Mouse (Mus musculus) lung, postnatal 36 days (tissue): ENCODE data around the gene Pbrm1.
A peak's percentile ranks its signal among the peaks of the same experiment; 100 is the strongest.

Source experiments
- DNase-seq: peaks from one replicate; pipeline ENCODE4 v3.0.0; 2022; ENCODE audit warnings: mixed read lengths

The Pbrm1 gene

DNA sequence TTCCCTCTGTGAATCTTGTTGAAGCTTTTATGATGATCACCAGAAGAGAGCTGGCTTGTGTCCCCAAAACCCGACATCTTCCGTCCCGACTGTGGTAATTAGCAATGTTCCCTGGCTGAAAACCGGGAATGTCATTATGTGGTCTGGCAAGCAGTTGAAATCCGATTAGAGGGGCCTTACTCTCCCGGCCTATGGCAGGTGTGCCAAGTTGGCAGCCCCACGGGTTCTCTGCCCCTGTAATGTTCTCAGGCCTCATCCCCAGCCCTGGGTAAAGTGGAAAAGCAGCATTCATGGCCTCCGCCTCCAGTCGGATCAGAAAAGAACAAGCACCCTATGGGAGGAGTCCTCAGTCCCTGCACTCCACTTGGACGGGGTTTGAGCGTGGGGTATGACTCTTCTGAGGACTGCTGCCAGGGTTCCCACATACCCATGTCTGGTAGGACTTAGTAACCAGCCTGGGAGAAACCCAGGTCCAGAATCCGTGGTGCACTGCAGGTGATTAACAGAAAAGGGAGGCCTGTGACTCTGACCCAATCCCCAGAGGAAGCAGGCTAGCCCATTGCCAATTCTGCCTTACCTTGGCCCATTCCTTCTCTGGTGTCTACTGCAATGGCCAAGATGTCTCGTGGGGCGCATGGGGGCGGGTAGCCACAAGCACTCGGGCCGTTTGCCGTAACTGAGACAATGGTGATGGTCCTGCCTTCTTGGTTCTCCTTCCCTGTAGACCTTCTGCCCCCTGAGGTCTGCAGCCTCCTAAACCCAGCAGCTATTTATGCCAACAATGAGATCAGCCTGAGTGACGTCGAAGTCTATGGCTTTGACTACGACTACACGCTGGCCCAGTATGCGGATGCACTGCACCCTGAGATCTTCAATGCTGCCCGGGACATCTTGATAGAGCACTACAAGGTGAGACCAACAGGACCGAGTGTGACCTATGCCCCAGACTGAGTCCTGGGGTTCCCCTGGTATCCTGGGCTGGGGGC, 115.4 kb downstream of the Pbrm1 start:
- DNase-seq = no peak

DNA sequence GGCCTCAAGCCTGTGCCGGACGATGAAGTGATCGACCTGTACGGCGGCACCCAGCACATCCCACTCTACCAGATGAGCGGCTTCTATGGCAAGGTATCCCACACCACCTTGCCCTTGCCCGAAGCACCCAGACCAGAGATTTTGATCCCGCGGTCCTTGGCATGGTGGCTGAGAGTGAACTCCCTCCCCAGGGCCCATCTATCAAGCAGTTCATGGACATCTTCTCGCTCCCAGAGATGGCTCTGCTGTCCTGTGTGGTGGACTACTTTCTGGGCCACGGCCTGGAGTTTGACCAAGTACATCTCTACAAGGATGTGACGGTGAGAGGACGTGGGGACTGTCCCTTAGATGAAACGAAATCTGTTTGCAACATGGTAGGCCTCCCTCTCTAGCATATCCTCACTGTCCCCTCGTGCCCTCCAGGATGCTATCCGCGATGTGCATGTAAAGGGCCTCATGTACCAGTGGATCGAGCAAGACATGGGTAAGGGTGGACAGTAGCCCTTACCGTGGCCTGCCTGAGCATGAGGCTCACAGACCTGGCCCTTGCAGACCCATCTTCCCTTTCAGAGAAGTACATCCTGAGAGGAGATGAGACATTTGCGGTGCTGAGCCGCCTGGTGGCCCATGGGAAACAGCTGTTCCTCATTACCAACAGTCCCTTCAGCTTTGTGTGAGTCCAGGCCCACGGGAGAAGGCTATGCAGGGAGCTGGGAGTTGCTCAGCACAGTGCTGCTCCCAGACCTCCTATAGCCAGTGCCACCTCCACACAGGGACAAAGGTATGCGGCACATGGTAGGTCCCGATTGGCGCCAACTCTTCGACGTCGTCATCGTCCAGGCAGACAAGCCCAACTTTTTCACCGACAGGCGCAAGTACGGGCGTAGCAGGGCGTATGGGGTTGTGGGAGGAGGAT, 116.8 kb downstream of the Pbrm1 start:
- DNase-seq = no peak

DNA sequence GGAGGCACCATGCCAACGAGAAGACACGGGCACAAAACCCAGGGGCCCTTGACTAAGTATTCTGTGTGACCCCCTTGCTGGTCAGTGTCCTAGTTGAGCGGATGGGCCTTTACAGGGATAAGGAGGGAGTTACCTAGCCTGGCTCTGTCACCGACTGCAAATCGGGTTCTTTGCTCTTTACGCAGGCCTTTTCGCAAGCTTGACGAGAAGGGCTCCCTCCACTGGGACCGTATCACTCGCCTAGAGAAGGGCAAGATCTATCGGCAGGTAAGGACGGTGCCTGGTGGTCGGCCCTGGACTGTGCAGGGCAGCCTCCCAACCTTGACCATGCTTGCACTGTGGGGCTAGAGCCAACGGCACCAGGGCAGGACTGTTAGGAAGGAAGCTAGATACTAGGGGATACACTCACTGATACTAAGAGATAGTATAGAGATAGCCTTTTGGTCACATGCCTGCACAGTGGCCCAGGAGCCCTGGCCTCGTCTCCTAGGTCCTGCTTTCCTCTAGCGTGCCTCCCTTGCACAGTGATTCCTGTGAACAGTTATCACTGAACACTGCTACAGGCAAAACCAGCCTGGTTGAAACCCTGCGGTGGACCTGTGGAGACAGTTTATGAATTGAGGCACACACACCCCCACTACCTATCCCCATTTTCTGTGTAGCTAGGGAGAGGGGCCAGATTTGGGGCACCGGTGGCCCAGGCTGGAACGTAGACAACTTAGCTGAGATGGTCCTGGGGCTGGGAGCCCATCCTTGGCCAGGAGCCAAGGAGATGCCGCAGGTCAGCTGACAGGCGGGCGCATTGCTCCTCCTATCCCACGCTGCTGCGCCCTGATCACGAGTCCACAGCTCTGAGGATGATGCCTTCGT, 117.7 kb downstream of the Pbrm1 start:
- DNase-seq = no peak

DNA sequence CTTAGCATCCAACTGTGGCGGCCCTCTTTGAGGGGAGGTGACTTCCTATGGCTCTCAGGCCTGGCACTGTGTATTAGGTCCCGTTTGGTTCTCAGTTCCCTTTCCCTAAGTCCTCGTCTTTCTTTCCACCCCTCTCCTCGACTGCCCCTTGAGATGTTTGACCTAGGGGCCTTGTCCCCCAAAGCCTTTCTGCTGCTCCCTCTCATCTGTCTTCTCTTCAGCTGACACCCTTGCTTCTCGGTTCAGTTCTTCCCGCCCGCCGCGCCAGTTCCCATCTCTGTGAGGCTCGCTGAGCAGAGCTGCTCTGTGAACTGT, 118.3 kb downstream of the Pbrm1 start:
- no peak for DNase-seq

DNA sequence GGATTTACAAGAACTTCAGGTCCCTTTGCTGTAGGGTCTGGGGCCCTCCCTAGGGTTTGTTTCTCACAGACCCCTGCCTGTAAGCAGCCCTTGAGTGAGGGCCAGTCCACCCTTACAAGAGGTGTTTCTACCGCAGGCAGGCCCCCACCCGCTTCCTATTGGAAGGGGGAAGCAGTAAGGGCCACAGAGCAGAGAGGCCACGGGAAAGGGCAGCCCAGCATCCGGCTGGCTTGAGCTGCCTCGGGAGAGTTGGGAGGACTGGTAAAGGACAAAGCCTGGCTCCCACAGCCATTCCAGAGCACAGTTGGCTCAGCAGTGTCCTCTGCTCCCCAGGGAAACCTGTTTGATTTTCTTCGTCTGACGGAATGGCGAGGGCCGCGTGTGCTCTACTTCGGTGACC, 118.9 kb downstream of the Pbrm1 start:
- DNase-seq = peak; percentile 26

DNA sequence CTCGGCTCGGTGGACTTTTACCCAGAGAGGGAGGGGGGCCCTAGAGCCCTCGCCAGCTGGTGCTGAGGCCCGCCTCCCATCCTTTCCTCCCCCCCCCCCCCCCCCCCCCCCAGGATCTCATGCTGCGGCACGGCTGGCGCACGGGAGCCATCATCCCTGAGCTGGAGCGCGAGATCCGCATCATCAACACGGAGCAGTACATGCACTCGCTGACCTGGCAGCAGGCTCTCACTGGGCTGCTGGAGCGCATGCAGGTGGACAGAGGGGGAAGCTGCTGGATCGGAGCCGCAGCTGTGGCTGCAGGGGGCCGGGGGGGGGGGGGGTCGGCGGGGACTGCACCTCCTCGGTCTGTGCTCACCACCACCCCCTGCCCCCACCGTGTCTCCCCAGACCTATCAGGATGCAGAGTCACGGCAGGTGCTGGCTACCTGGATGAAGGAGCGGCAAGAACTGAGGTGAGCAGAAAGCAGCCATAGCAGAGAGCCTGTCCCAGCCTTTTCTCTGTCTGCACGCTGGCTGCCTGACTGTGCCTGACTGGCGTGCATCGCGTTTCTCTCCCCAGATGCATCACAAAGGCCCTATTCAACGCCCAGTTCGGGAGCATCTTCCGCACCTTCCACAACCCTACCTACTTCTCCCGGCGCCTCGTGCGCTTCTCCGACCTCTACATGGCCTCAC, 119.4 kb downstream of the Pbrm1 start:
- DNase-seq = no peak

DNA sequence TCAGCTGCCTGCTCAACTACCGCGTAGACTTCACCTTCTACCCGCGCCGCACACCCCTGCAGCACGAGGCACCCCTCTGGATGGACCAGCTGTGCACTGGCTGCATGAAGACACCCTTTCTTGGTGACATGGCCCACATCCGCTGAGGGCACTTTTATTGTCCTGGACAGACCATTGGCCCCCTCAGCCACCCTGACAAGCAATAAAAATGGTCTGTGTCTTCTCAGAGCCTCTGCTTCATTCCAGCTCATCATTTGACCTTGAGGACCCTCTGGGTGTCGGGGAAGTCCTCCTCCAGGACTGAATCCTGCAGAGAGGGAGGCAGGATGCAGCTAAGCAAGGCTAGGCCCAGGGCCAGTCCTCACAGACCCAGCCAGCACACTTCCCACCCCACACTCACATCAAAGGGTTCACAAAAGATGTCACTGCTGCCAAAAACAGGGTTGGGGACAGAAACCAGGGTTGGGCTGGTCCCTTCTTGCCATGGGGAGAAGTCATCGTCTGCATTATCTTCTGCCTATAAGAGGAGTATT, 120.0 kb downstream of the Pbrm1 start:
- peak; percentile 43 for DNase-seq

DNA sequence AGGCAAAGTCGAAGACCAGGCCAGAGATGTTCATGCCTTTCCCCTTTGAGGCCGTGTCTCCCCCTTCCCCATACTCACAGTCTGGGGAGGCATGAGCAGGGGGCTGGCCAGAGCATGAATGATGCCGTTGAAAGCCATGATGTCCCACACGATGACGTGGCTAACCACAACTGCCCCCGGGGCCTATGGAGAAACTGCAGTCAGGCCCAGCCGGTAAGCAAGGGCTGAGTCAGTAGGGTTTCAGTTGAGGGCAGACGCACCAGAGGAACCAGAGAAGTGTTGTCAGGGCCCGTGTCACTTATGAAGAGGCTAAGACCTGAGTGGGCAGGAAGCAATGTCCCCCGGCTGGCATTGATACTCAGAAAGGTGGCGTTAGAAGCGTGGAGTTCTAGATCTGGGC, 120.7 kb downstream of the Pbrm1 start:
- DNase-seq = no peak

DNA sequence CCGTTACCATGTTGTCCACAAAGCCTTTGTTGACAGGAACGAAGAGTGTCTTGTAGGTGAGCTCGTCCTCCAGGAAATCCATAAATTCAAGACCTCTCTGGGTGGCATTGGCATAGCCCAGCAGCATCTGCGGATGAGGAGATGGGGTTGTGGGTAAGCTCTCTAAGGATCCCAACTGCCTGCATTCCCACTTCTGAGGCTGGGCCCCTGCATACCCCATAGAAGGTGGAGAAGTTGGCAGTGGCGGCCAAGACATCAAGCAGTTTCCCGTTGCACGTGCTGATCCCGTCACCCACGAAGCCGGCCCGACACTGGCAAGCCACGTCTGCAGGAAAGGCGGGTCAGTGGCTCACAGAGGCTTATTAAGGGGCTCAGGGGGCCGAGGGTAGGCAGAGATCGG, 121.2 kb downstream of the Pbrm1 start:
- DNase-seq = no peak

DNA sequence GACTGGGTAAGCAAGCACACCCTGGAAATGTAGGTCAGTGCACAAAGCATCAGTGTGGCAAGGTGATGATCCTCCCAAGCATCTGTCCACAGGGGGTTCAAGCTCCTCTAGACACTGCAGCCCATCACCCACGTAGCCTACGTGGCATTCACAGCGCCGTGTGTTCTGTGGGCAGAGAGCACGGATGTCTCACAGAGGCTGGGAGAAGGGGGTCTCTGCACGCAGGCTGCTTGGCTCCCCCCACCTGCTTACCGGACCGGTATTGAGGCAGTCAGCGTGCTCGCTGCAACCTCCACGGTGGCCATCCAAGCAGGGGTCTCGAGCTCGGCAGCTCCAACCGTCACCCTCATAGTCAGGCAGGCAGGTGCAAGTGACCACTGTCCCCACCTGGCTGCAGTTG, 122.1 kb downstream of the Pbrm1 start:
- no peak for DNase-seq

DNA sequence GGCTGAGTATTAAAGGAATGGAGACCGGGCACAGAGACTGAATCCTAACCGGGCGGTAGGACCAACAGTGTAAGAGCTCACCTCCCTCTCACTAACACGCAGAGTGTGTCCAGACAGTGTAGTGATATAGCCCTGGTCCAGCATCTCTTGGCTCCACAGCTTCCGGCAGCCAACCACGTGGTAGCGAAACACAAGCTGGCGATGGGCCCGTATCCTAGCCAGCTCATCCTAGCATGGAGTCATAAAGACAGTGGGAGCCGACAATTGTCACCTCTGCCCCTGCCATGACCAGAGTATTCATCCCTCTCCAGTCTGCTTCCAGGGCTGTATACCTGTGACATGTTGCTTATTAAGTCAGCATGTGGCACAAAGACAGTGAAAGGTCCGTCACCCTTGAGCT, 126.8 kb downstream of the Pbrm1 start:
- DNase-seq = no peak

DNA sequence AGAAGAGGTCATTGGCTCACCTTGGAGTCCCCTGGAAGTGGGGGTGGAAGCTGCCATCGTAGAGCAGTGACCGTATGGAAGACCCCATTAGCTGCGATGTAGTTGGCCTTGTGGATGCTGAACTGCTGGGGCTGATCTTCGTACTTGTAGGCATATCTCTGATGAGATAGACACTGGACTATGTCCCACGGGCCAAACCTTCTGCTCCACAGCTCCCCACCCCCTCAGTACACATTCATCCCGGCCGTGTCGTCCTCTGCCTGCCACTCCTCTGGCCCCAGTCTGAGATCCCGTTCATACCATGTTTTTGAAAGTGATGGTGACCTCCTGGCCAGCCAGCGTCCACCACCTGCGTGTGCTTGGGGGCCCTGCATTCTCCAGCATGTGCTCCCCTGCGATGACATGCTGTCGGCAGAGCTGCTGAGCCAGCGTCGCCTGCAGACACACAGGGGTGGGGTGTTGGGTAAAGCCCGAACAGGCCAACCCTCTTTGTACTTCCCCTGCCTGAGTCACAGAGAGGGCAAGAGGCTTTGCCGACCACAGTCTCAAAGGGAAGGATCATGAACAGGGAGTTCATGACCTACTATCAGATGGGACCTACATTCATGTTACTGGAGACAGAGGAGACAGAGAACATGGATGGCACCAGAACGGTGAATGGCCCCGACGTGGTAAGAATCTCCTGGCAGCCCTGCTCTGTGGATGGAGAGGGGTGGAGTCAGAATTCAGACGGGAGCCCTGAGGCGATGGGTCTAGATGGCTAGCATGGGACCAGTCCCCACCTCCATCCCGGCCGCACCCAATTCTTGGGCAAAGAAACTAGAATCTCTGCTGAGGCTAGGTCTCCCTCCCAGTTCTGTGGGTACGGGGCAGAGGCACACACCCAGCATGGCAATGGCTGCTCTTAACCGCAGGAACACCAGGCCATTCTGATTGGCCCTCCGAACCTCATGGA, 141.5 kb downstream of the Pbrm1 start:
- no peak for DNase-seq

DNA sequence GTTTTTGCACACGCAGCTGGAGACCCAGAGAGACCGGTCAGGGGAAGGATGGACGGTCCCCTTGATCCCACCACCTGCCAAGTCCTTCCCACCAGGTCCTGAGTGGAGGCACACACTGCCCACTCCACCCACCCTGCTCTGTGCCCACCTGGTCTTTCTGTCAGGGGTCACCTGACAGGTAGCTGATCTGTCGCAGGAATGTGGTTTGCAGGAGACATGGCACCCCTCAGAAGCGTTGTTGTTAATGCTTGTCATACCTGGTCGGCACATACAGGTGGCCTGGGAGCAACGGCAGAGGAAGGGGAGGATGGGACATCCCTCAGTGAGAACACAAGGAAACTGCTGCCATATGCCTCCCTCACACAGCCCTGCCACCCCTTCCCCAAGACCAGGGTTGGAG, 142.3 kb downstream of the Pbrm1 start:
- DNase-seq = no peak

DNA sequence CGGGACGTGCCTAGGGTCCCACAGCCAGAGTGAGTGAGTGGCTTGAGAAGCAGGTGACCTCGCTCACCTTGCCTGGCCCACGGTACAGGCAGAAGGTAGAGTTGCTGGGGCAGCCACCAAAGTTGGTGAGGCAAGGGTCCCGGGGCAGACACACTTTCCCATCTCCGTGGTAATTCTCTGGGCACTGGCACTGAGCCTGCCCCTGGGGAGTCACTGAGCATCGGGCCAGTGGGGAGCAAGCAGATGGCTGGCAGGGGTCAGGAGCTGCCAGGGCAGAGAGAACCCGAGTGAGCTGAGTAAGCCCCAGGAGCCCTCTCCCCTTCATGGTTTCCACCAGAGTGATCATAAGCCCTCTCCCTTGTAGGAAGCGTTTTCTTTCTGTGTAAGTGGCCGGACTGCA, 142.7 kb downstream of the Pbrm1 start:
- DNase-seq = no peak

DNA sequence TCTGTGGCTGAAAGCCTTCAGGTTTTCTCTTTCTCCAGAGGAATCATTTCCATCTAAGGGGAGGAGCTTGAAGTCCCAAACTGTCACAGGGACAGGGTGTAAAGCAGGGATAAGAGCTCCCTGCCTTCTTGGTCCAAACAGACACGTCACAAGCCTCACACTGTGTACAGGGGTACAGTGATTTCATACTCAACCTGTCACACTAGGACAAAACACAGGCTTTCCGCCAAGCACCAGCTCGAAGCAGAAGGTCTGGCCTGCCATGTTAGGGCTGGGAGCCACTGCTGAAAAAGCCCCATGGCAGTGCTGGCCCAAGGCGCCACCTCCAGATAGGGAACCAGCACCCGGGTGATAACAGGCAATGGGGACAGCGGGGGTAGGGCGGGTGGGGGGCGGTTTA, 145.1 kb downstream of the Pbrm1 start:
- no peak for DNase-seq

DNA sequence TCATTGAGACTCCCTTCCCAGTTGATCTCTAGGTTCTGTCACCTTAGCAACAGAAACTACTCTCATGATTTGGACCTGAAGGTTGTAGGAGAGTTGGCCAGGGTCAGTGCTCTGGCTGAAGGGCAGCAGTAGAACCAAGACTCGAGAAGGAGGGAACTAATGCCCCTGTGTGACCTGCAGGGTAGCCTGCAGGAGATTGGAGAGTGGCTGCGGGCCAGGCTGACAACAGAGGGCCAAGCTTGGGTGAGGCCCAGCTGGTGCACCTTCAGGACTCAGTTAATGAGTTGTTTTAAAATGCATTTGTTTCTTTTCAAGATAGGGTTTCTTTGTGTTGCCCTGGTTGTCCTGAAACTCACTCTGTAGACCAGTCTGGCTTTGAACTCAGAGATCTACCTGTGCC, 146.1 kb downstream of the Pbrm1 start:
- no peak for DNase-seq

DNA sequence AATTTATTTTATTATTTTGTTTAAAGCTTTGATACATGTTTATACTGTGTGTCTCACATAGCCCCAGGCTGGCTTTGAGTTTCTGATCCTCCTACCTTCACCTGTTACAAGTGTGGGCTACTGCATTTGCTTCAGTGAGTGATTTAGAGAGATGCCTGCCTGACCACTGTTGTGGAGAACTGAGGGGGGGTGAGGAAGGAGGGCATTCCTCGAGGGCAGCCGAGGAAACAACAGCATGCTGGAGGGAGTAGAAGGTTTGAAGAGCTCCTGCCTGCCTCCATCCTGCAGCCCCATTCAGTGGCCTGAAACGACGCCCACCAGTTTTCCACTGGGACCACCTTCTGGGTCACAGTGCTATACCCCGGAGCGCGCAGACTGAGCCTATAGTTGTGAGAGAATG, 146.5 kb downstream of the Pbrm1 start:
- DNase-seq = no peak

DNA sequence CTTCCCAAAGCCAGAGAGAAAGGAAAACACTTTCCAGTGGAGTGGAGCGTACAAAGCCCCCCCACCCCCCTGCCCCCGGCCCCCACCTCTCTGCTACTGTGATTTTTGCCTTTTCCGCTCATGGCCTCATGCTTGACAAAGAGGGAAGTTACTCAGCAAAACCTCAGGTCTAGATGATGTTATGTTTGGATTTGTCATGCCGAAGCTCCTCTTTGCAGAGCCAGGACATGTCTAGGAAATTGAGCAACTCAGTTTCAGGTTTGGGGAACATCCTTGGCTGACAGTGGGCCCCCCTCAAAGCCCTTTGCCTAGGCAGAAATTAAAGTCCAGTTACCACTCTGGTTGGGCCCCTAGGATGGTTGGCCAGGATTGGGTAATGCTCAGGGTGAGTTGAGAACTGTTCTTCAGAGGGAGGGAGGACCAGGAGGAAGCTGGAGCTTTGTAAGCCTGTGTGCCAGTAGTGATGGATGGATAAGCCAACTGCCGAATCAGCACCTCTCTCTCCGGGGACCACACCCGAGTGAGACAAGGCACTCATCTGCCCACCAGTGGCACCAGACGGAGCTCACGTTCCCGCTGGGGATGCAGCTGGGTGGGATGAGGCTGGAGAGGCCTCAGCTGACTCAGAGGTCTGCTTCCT, 147.2 kb downstream of the Pbrm1 start:
- DNase-seq = peak; percentile 56

DNA sequence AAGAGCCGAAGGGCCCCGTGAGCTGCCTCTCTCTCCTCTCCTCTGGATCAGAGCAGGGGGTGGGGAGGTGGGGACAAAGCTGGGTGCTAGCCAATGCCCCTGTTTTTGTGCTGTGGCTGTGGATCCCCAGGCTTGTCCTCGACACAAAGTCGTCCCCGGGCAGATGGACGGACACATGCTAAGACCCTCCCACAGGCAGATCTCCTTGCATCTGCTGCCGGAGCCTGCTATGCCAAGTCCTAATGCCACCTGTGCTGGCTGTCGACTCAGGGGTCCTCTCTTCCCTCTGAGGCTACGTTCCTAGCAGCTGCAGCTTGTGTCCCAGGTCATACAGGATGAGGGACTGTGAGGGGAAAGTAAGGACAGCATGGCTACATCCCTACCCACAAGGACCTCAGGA, 147.9 kb downstream of the Pbrm1 start:
- no peak for DNase-seq

DNA sequence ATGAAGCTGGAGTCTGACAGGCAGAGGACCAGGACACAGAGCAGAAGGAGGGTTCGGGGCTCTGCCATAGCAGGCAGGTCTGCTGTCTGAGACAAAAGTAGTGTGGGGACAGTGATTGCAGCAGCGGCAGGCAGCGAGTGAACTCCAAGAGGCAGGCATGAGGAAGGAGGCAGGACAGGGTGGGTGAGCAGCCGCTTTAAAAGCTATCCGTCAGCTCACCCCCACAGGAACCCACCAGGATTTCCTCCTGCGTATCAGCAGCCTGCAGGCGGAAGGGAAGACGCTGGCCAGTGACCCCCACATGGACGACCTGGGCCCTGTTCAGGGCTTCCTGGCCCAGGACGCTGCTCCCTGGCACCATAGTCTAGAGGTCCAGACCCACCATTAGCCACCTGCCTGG, 149.5 kb downstream of the Pbrm1 start, which contains the start of gene Stab1:
Stab1 (minus strand) TSS at position 217 of the 400 bp plus-strand sequence.
- peak; percentile 69 for DNase-seq
